Mouse (Mus musculus) bone marrow, adult 2 months (tissue): ENCODE measurements at regions not wholly inside any gene's neighbourhood (a gene's known extent, or its start where the extent isn't known, plus 50 kb on each side); places are given as distances from the start of the nearest gene placed in this dataset.

Experiments used
- CTCF ChIP-seq: fragments of 200-500 bp; IDR thresholded peaks from 2 replicates; pipeline ENCODE4 v1.5.1; 2011; ENCODE audit warnings: low read length, control low read depth; ENCODE audit not compliant: control insufficient read depth, insufficient read depth
- POLR2A ChIP-seq: fragments of 200-500 bp; IDR thresholded peaks from 2 replicates; pipeline ENCODE4 v1.6.1; 2011; ENCODE audit warnings: low read depth, mild to moderate bottlenecking, control low read depth, low read length, borderline replicate concordance; ENCODE audit not compliant: control insufficient read depth

- TF ChIP-seq POLR2A = no peak
- no peak for TF ChIP-seq CTCF
Observed at GRCm38 (mm10) chr2:169404908-169405690, 182.4 kb downstream of the Gm11011 start.
